Mouse (Mus musculus): ENCODE results near the gene E030025P04Rik.

Gene E030025P04Rik

DNA sequence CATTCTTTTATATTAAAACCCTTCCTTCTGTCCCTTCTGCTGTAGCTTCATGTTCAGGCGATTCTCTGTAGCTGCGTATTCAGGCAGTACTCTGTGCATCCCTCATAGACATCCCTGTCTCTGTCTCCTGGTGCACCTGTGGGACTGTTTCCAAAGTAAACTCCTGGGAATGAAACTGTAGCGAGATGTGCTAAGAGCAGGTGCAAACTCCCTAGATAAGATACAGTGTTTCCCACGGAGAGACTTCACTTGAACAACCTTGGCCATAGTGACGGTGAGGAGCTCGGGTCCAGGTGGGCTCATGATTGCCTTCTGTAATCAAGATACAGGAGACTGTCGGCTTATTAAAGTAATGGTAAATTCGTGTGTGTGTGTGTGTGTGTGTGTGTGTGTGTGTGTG lies 41.5 kb downstream of the E030025P04Rik start:
- no peak for DNase-seq (ENCODE audit: low read depth, low spot score)

DNA sequence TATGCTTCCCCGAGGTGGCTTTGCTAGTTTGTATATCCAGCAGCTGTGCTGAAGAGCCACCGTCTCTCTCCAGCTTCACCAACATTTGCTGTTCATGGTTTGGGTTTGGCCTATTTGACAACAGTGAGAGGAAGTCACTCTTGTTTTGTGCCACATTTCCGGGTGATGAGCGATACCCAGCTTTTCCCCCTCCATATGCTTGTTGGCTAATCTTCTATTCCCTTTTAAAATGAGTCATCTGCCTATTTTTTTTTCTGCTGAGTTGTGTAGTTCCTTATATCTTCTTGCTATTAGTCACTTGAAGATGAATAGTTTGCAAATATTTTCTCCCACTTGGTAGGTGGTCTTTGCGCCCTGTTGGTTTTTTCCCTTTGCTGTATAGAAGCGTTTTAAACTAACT lies 43.9 kb downstream of the E030025P04Rik start:
- no peak for DNase-seq (ENCODE audit: low read depth, low spot score)

DNA sequence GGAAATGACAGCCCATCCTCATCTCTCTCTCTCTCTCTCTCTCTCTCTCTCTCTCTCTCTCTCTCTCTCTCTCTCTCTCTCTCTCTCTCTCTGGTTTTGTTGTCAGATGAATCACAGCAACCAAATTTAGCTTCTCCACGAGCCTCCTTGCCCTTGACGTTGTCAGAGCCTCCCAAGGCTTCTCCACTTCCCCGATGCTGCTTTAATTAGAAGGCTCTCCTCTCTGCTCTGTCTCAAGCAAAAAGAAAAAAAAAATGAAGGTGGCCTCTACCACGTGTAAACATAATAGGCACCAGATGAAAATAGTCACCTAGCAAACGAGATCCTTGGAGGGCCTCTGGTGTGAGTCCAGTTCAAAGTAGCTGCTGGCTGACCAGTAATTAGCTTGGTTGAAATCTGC lies 52.3 kb downstream of the E030025P04Rik start:
- no peak for DNase-seq (ENCODE audit: low read depth, low spot score)

Measured in WW6 (cell line).